Mouse (Mus musculus): ENCODE results near the gene Ankrd54. TPM values are rescaled to one million over a fixed set of nuclear protein-coding genes. Genes with fewer than 3 reads are reported as not detected.

The Ankrd54 gene
- polyA plus RNA-seq, 1 experiment, result 36.1 TPM

GRCm38 (mm10) chr15:79097611-79098025 is 34.9 kb upstream of the Ankrd54 start:
- peaks cover 29% of the 10 kb centered on the region for H3K36me3 ChIP-seq (ENCODE audit: control insufficient read depth, insufficient read depth)
- TF ChIP-seq E2F4 (IDR thresholded peaks at IDR 0.05; ENCODE audit: insufficient read depth) (no peak), POLR2A (IDR thresholded peaks at IDR 0.05; ENCODE audit: insufficient read length, low read depth) (peak; percentile 64), SRF (IDR thresholded peaks at IDR 0.05; ENCODE audit: control insufficient read depth, insufficient read length, low read depth) (peak; percentile 96), TCF3 (IDR thresholded peaks at IDR 0.05; ENCODE audit: insufficient read length, low read depth) (peak; percentile 99), MAX (IDR thresholded peaks at IDR 0.05; ENCODE audit: low read depth) (no peak), MYOD1 (IDR thresholded peaks at IDR 0.05; ENCODE audit: control insufficient read depth in 1 of 3, insufficient read length in 2 of 3, low read depth in 2 of 3) (peak; percentile 84 to 100 (median 98)), CEBPB (IDR thresholded peaks at IDR 0.05; ENCODE audit: insufficient read depth, poor library complexity, severe bottlenecking) (no peak), POLR2AphosphoS2 (IDR thresholded peaks at IDR 0.05; ENCODE audit: insufficient read length, low read depth) (peak; percentile 80), TCF12 (IDR thresholded peaks at IDR 0.05; ENCODE audit: insufficient read depth, poor library complexity, severe bottlenecking) (peak; percentile 93), MYOG (IDR thresholded peaks at IDR 0.05; ENCODE audit: control insufficient read depth in 1 of 3, insufficient read depth in 1 of 3, insufficient read length in 2 of 3, low read depth in 2 of 3) (peak; percentile 99 to 100 (median 100))
- no peak overlapping the region for H3K4me3 ChIP-seq
- no peak overlapping the region for H3ac ChIP-seq (ENCODE audit: control insufficient read depth, insufficient read length)
- no peak overlapping the region for H3K4me2 ChIP-seq (ENCODE audit: low read depth)
- no peaks in the 10 kb centered on the region for H3K27me3 ChIP-seq (ENCODE audit: control insufficient read depth, insufficient read depth, insufficient read length)
- no peaks in the 10 kb centered on the region for H3K79me2 ChIP-seq (ENCODE audit: control insufficient read depth, insufficient read depth)

GRCm38 (mm10) chr15:79097135-79097534 is 34.4 kb upstream of the Ankrd54 start:
- no peak overlapping the region for H3K4me3 ChIP-seq
- no peaks in the 10 kb centered on the region for H3K27me3 ChIP-seq (ENCODE audit: control insufficient read depth, insufficient read depth, insufficient read length)
- no peak overlapping the region for H3K4me2 ChIP-seq (ENCODE audit: low read depth)
- H3ac ChIP-seq (ENCODE audit: control insufficient read depth, insufficient read length), result no peak overlapping the region
- H3K36me3 ChIP-seq (ENCODE audit: control insufficient read depth, insufficient read depth), result peaks cover 29% of the 10 kb centered on the region
- TF ChIP-seq TCF3 (IDR thresholded peaks at IDR 0.05; ENCODE audit: insufficient read length, low read depth), result no peak
- no peaks in the 10 kb centered on the region for H3K79me2 ChIP-seq (ENCODE audit: control insufficient read depth, insufficient read depth)

- H3ac ChIP-seq (ENCODE audit: control insufficient read depth, insufficient read length), result no peak overlapping the region
- H3K4me3 ChIP-seq, result no peak overlapping the region
- TF ChIP-seq E2F4 (IDR thresholded peaks at IDR 0.05; ENCODE audit: insufficient read depth) (no peak), POLR2A (IDR thresholded peaks at IDR 0.05; ENCODE audit: insufficient read length, low read depth) (no peak), USF1 (IDR thresholded peaks at IDR 0.05; ENCODE audit: low read depth) (no peak), SRF (IDR thresholded peaks at IDR 0.05; ENCODE audit: control insufficient read depth, insufficient read length, low read depth) (no peak), TCF3 (IDR thresholded peaks at IDR 0.05; ENCODE audit: insufficient read length, low read depth) (no peak), MYOD1 (IDR thresholded peaks at IDR 0.05; ENCODE audit: control insufficient read depth in 1 of 3, insufficient read length in 2 of 3, low read depth in 2 of 3) (no peak), POLR2AphosphoS2 (IDR thresholded peaks at IDR 0.05; ENCODE audit: insufficient read length, low read depth) (no peak)
- H3K79me2 ChIP-seq (ENCODE audit: control insufficient read depth, insufficient read depth), result no peaks in the 10 kb centered on the region
- H3K36me3 ChIP-seq (ENCODE audit: control insufficient read depth, insufficient read depth), result peaks cover 30% of the 10 kb centered on the region
- H3K4me2 ChIP-seq (ENCODE audit: low read depth), result no peak overlapping the region
- no peaks in the 10 kb centered on the region for H3K27me3 ChIP-seq (ENCODE audit: control insufficient read depth, insufficient read depth, insufficient read length)
These were observed 33.9 kb upstream of the Ankrd54 start for GRCm38 (mm10) chr15:79096556-79096955.

GRCm38 (mm10) chr15:79095483-79095882 is 32.8 kb upstream of the Ankrd54 start:
- no peak for TF ChIP-seq POLR2A (IDR thresholded peaks at IDR 0.05; ENCODE audit: insufficient read length, low read depth)
- TF ChIP-seq MYOD1 (IDR thresholded peaks at IDR 0.05; ENCODE audit: control insufficient read depth in 1 of 3, insufficient read length in 2 of 3, low read depth in 2 of 3), result no peak
- no peak for TF ChIP-seq POLR2AphosphoS2 (IDR thresholded peaks at IDR 0.05; ENCODE audit: insufficient read length, low read depth)
- no peak for TF ChIP-seq TCF12 (IDR thresholded peaks at IDR 0.05; ENCODE audit: insufficient read depth, poor library complexity, severe bottlenecking)
- no peaks in the 10 kb centered on the region for H3K27me3 ChIP-seq (ENCODE audit: control insufficient read depth, insufficient read depth, insufficient read length)

GRCm38 (mm10) chr15:79093083-79093839 is 30.6 kb upstream of the Ankrd54 start:
- H3K4me2 ChIP-seq (ENCODE audit: low read depth), result no peak overlapping the region
- peaks cover 60% of the 10 kb centered on the region for H3K36me3 ChIP-seq (ENCODE audit: control insufficient read depth, insufficient read depth)
- no peaks in the 10 kb centered on the region for H3K79me2 ChIP-seq (ENCODE audit: control insufficient read depth, insufficient read depth)
- TF ChIP-seq REST (IDR thresholded peaks at IDR 0.05; ENCODE audit: insufficient read depth, insufficient read length), result no peak
- TF ChIP-seq E2F4 (IDR thresholded peaks at IDR 0.05; ENCODE audit: insufficient read depth), result no peak
- TF ChIP-seq TCF12 (IDR thresholded peaks at IDR 0.05; ENCODE audit: insufficient read depth, poor library complexity, severe bottlenecking), result no peak
- no peak for TF ChIP-seq MYOG (IDR thresholded peaks at IDR 0.05; ENCODE audit: control insufficient read depth in 1 of 3, insufficient read depth in 1 of 3, insufficient read length in 2 of 3, low read depth in 2 of 3)
- no peak for TF ChIP-seq CEBPB (IDR thresholded peaks at IDR 0.05; ENCODE audit: insufficient read depth, poor library complexity, severe bottlenecking)
- TF ChIP-seq USF1 (IDR thresholded peaks at IDR 0.05; ENCODE audit: low read depth), result no peak
- no peak for TF ChIP-seq TCF3 (IDR thresholded peaks at IDR 0.05; ENCODE audit: insufficient read length, low read depth)
- no peak for TF ChIP-seq MAX (IDR thresholded peaks at IDR 0.05; ENCODE audit: low read depth)
- TF ChIP-seq POLR2AphosphoS2 (IDR thresholded peaks at IDR 0.05; ENCODE audit: insufficient read length, low read depth), result no peak
- no peak overlapping the region for H3ac ChIP-seq (ENCODE audit: control insufficient read depth, insufficient read length)
- H3K27me3 ChIP-seq (ENCODE audit: control insufficient read depth, insufficient read depth, insufficient read length), result no peaks in the 10 kb centered on the region
- no peak overlapping the region for H3K4me3 ChIP-seq

More at GRCm38 (mm10) chr15:79095483-79095882, 32.8 kb upstream of the Ankrd54 start:
- no peaks in the 10 kb centered on the region for H3K79me2 ChIP-seq (ENCODE audit: control insufficient read depth, insufficient read depth)
- H3K36me3 ChIP-seq (ENCODE audit: control insufficient read depth, insufficient read depth), result peaks cover 40% of the 10 kb centered on the region
- no peak overlapping the region for H3K4me3 ChIP-seq
- no peak overlapping the region for H3ac ChIP-seq (ENCODE audit: control insufficient read depth, insufficient read length)
- no peak overlapping the region for H3K4me2 ChIP-seq (ENCODE audit: low read depth)

Measured in myocyte (in vitro differentiated cells).